Mouse (Mus musculus) testis, postnatal 10 days (tissue): ENCODE data around the gene Galnt18.

ENCODE experiments used
- DNase-seq: peaks from one replicate; pipeline ENCODE4 v3.0.0; 2021; ENCODE audit warnings: low spot score

Gene Galnt18

DNA sequence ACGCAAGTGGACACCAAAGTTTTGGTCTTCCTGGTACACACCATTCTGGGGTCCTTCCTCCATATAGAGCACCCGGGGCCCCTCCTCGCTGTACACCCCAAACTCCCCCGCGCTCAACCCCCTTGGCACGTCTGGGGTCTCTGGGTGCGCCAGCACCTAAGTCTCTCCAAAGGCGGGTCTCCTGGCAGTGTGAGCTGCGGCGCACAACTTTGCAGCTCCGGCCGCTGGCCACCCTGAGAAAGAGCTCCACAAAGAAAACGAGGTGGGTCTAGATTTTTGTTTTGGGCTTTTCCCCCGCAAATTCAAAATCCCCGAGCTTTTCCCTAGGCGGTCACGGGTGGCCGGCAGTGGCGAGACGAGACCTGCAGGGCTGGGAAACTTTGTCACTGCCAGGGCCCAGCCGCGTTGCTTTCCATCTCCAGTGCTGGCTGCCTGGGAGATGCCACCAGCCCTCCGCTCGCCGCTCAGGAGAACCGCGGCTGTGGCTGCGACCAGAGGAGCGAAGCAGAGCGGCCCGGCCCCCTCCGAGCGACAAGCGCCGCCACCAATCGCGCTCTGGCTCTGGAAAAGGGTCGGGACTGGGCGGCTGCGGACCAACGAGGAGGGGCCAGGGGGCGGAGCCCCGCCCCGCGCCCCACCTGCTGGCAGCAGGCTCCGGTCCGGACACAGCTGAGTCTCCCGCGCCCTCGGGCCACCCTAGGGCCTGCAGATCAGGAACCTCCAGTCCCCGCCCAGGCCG lies at the start of gene Galnt18:
Gene Galnt18 (minus strand): TSS at position 474 of the 739 bp plus-strand sequence.
- peak; percentile 95 for DNase-seq

DNA sequence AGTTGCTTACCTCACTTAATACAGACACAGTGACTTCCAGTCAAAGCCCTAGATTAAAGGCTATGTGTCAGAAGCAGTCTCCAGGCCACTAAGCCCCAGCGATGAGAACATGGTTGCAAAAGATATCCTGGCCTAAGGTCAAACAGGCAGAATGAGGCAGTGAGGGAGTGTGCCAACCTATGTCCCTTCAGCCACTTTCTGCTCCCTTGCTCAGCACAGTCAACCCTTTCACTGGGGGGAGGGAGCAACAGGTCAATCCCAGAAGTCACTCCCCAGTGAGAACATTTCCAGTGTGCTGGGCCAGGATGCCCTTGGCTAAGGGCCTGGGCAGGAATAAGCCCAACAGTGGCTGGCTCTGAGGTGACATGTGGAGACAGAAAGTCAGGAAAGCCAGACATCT lies 47.6 kb upstream of the Galnt18 start:
- no peak for DNase-seq

DNA sequence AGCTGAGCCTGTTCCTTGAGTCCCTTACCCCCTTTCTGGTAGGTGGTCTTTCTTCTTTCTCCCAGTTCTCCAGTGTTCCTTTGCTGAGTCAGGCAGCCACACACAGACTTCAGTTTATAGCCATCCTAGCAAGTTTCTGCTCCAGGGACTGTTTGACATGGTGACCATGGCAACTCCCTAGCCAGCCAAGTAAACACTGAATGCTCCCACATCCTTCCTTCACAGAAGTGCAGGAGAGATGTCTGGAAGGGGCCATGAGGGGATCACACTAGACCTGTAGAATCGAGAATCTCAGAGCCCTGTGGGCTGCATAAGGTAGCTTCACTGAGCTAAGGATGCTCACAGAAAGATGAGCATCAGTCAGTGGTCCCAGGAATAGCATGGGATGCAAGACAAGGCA lies 33.3 kb upstream of the Galnt18 start:
- DNase-seq: peak; percentile 41

- DNase-seq: peak; percentile 29
Measured at GRCm38 (mm10) chr7:111811036-111811435, 31.3 kb upstream of the Galnt18 start.

DNA sequence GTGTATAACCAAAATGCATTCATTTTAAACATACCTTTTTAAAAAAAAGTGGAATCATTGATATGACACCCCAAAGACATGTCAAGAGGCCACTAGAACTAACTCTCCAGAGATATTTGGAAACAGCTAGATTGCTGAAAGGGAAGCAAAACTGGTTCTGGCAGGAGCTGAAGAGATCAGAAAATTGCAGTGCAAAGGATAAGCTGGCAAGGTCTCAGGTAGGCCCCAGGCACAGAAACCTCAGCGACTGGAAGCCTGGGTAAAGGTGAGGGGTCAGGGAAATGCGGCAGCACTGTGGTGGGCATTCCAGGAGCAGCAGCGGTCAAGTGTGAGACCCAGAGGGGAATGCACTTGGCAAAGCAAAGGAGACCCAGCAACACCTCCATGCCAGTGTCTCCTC lies 30.0 kb upstream of the Galnt18 start:
- DNase-seq: peak; percentile 29

GRCm38 (mm10) chr7:111806083-111806482 lies 26.3 kb upstream of the Galnt18 start:
- no peak for DNase-seq

DNA sequence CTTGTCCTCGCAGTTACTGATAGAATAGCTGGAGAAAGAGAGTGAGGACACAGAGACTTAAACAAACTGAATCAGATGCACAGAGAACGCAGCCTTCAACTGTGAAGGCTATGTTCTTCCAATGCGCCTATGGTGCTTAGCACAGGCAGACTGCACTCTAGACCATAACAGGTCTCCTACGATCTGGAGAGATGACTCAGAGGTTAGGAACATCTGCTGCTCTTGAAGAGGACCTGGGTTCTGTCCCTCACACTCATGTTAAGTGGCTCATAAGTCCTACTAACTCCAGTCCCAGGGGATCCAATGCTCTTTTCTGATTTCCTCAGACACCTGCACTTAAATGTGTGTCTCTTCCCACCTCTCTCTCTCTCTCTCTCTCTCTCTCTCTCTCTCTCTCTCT lies 24.9 kb upstream of the Galnt18 start:
- no peak for DNase-seq

DNA sequence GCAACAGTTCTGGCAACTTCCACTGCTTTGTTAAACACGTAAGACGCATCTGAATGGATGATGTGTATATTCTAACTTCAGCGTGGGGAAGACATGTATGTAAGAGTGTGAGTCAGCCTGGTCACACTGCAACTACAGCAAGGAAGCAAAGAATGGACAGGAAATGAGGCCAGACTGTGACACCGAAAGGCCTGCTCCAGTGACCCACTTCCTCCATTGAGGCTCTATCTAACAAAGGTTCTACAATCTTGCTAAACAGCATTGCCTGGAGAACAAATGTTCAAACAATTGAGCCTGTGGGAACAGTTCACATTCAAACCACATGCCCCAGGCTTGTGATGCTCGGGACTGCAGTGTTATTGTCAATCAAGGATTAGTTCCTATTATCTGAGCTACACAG lies 21.0 kb upstream of the Galnt18 start:
- DNase-seq: no peak

GRCm38 (mm10) chr7:111800120-111800519 lies 20.3 kb upstream of the Galnt18 start:
- DNase-seq: no peak

GRCm38 (mm10) chr7:111799021-111799420 lies 19.2 kb upstream of the Galnt18 start:
- no peak for DNase-seq

DNA sequence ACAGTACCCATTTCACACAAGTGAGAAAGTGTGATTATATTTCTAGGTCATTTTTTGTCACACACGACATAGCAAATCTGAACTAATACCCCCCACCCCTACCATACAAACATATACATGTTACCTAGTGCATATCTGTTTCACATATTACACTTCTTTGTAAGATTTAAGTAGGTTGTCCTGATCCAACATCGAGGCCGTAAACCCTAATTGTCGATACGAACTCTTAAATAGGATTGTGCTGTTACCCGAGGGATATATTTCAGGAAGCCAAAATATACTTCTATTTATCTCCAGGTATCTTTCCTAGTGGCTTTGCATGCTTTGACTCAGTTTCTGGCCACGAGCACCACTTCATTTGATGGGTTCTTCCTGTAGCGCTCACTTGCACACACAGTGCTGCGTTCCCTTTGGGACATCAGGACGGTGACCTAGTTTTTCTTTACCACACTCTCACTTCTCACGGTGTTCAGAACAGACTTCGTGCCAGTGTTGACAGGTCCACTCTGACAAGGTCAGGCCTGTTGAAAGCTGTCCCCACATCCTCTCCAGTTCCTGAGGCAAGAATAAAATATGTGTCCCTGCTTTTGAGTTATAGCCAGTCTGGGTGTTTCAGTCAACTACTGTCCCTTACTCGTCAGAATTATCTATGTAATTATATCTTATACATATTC lies 17.7 kb upstream of the Galnt18 start:
- DNase-seq: no peak

GRCm38 (mm10) chr7:111795059-111795458 lies 15.3 kb upstream of the Galnt18 start:
- DNase-seq: no peak

GRCm38 (mm10) chr7:111792154-111792553 lies 12.4 kb upstream of the Galnt18 start:
- no peak for DNase-seq

GRCm38 (mm10) chr7:111791347-111791746 lies 11.6 kb upstream of the Galnt18 start:
- no peak for DNase-seq

GRCm38 (mm10) chr7:111787921-111788320 lies 8.1 kb upstream of the Galnt18 start:
- no peak for DNase-seq

DNA sequence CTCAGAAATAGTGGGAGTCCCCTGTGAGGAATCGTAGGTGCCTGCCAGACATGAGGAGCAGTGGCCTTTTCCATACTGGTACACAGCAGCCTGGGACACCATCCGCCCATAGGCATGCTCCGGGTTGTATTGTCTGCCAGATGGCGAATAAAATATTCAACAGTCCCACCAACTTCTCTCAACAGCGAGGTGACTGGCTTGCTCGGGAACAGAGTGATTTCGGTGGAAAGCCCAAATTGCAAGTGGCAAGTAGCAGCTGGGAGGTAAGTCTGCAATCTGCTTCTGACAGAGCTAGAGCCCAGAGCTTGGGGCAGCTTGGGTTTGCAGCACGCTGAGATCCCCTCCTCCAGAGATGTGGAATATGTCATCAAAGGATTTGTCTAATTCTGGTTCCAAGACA lies 5.7 kb upstream of the Galnt18 start:
- no peak for DNase-seq

DNA sequence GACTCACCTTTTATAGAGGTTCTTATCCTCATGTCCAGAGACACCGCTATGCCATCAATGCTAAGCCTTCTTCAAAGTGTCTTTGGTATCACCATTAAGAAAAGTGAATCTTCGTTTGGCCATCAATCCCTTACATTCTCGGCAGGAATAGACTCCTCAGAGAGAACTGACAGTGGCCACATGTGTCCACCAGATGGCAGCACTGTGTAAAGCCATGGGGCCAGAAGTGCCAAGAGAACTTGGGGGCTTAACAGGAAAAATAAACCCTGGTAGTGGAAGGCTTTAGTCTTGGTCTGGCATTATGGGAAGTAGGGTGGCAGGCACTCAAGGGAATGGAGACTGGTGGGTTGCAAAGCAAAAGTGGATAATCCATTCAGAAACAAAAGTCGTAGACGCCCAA lies 2.3 kb upstream of the Galnt18 start:
- peak; percentile 81 for DNase-seq

GRCm38 (mm10) chr7:111781316-111781715 lies 1.5 kb upstream of the Galnt18 start:
- no peak for DNase-seq

GRCm38 (mm10) chr7:111778789-111779503 lies 831 bp downstream of the Galnt18 start:
- peak; percentile 55 for DNase-seq

DNA sequence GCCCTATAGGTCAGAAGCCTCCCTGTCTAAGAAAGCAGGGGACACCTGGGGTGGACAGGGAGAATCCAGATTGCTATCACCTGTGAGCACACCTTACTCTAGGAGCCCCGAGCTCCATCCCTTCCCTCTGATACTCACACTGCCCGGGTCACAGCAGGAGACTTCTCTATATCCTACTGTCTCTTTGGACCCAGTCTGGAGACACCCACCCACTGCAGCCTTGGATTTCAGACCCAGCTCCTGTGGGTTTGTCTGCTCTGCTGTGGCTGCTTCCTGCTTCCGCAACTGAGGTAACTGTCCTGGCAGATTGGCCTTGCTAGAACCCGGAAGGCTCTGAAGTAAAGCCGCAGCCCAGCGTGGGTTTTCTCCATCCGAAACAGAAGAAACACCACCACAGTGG lies 1.6 kb downstream of the Galnt18 start:
- DNase-seq: no peak

DNA sequence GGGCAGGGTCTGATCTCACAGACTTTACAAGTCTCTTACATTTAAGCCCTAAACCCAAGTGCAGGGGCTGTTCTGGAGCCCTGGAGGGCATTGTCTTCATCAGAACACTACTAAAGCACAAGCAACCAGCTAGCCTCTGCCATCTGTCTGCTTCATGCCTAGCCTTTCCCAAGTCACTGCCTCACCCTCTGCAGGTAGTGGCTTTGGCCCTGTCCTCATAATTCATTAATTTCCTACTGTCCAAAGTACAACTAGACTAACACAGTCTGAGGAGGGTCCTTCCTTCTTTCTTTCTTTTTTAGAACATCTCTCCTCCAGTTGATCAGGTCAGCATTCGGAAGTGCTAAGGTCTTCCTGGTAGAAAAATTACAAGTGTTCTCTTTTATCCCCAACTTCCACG lies 2.6 kb downstream of the Galnt18 start:
- no peak for DNase-seq

GRCm38 (mm10) chr7:111776160-111776559 lies 3.6 kb downstream of the Galnt18 start:
- no peak for DNase-seq

DNA sequence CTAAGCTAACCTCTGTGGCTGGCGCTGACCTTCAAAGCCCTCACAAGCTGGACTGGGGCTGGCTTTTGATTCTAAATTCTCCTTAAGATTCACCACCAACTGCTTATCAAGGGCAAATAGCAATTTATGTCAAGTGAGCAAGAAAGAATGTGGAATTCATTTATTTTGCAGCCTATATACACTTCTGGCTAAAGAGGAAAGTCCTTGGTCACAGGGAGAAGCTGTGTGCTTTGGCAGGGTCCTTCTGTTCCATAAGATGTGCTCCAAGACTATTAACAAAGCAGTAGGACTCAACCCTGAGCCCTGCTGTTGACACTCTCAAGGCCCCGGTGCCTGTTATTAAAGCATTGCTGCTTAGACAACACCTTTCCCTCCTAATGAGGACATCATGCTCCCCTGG lies 7.4 kb downstream of the Galnt18 start:
- DNase-seq: no peak
